Mouse (Mus musculus) ES-Bruce4 (cell line): ENCODE data around the gene Emsy.

ENCODE experiments used
- CTCF ChIP-seq: IDR thresholded peaks from one replicate; pipeline ENCODE4 v1.8.1; 2011; ENCODE audit warnings: low read depth, low read length
- POLR2A ChIP-seq: IDR thresholded peaks from one replicate; pipeline ENCODE4 v1.8.1; 2011; ENCODE audit warnings: low read length; ENCODE audit not compliant: insufficient read depth

DNA sequence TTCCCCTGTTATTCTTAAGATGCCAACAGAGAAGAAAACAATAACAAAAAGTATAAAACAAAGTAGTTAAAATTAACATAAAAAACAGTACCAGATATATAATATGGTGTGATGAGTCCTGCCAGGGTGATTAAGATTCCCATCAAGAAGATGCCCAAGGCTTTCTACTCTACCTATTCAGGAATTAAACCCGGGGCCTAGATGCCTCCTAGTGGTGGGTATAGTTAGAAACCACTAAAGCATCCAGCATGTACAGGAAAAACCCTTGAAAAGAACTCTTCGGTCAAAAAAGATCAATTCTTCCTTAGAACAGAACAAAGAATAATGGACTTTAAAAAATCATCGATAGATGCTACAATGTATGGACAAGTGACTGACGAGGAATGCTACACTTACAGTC is 49.4 kb downstream of the Emsy start:
- TF ChIP-seq CTCF (no peak), POLR2A (no peak)
